ENCODE assay signal across 9 mouse cellular contexts in the genomic region with DNA sequence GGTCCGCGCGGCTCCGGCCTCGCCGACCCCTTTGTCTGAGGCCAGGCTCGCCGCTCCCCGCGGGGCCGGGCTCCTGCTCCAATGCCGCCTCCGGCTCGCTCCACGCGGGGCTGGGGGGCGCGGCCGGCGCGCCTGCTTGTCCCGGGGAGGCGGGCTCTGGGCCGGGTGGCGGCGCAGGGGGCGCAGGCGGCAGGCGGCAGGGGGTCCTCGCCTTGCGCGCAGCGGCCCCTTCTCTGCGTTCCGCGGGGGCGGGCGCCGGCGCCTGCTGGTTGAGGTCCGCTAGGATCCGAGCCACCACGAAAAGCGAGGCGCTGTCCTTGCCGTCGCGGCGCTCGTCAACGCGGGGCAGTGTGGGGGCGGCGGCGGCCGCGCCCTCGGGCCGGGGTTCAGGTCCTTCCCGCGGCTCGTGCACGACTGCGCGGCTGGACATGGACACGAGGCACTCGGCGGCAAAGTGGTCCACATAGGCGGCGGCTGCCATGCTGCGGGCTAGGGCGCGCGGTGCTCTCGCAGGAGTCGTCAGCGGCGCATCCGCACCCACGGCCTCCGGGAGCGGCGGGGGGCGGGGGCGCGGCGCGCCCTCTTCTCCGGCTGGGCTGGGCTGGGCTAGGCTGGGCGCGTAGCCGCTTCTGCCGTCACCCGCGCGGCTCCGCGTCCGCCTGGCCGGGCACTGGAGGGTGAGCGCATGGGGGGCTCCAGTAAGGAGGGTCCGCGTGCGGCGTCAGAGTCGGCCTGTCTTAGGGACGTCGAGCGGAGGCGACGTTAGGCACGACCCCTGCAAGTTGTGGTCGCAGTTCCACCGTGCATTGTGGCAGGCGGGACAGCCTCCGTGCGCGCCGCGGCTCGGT. TPM values are rescaled to one million over a fixed set of nuclear protein-coding genes. Genes with fewer than 3 reads are reported as not detected.
DNase-seq lines count a peak whose midpoint lies in the region; ATAC-seq and TF ChIP-seq lines count a peak whose summit lies in the region.
"Had no signal": no experiment of that assay in that cellular context is flagged by ENCODE, and none has a peak within 500 bp of the region (broad histone marks: within the 10 kb centered on the region; RNA-seq: fewer than 3 reads in every experiment).

No protein-coding gene starts in this region.

- TF ChIP-seq CTCF in layer of hippocampus, adult 2 months (conservative IDR thresholded peaks at IDR 0.05) = no peak
- TF ChIP-seq CTCF in bone marrow, adult 2 months (IDR thresholded peaks at IDR 0.05; ENCODE audit: control insufficient read depth, insufficient read depth, low read length) = no peak

- TF ChIP-seq POLR2A in bone marrow, adult 2 months (IDR thresholded peaks at IDR 0.05; ENCODE audit: borderline replicate concordance, control insufficient read depth, low read depth, low read length) = peak; percentile 76; the same call in 1 of the 2 replicates

- H3K4me1 ChIP-seq in bone marrow, adult 2 months (ENCODE audit: control insufficient read depth, insufficient read depth, low read length) = peaks cover 10% of the 10 kb centered on the region
- peaks cover 32% of the 10 kb centered on the region for H3K4me1 ChIP-seq in embryonic facial prominence, embryonic 15.5 days
- peaks cover 11% of the 10 kb centered on the region for H3K4me1 ChIP-seq in intestine, embryonic 15.5 days (replicated peaks)

- H3K36me3 ChIP-seq in embryonic facial prominence, embryonic 15.5 days = no peaks in the 10 kb centered on the region
- no peaks in the 10 kb centered on the region for H3K36me3 ChIP-seq in intestine, embryonic 15.5 days

- H3K9ac ChIP-seq in embryonic facial prominence, embryonic 15.5 days = peak overlapping the region; percentile 90
- peak overlapping the region; percentile 94 for H3K9ac ChIP-seq in intestine, embryonic 15.5 days

- no peaks in the 10 kb centered on the region for H3K9me3 ChIP-seq in embryonic facial prominence, embryonic 15.5 days (replicated peaks)
- no peaks in the 10 kb centered on the region for H3K9me3 ChIP-seq in intestine, embryonic 15.5 days

- ATAC-seq in embryonic facial prominence, embryonic 15.5 days (ENCODE audit: insufficient number of reproducible peaks, low FRiP score, low TSS enrichment, low read depth) = peak; percentile 66
- peak; percentile 64 for ATAC-seq in intestine, embryonic 15.5 days
- 0 out of 2 replicates have a peak, but pooled peaks have one; percentile 0 for ATAC-seq in megakaryocyte-erythroid progenitor cell, adult 5-6 weeks (replicated peaks; ENCODE audit: low FRiP score, low TSS enrichment, poor library complexity, severe bottlenecking)

- peak; percentile 44 to 58 for DNase-seq in layer of hippocampus, adult 2 months (ENCODE audit: low spot score in 2 of 2)
- no peak for DNase-seq in layer of hippocampus, adult 9-10 months (ENCODE audit: low spot score)
- peak; percentile 84 for DNase-seq in testis, postnatal 10 days (ENCODE audit: low spot score)
- DNase-seq in adrenal gland, adult 2 months = no peak

- peak overlapping the region; percentile 91 for H3K4me2 ChIP-seq in embryonic facial prominence, embryonic 15.5 days (replicated peaks)
- H3K4me2 ChIP-seq in intestine, embryonic 15.5 days (replicated peaks) = peak overlapping the region; percentile 92

- peak overlapping the region; percentile 100 for H3K27ac ChIP-seq in layer of hippocampus, adult 2 months
- H3K27ac ChIP-seq in bone marrow, adult 2 months (ENCODE audit: control insufficient read depth, insufficient read depth, low read depth, low read length, poor library complexity) = peak overlapping the region; percentile 98
- H3K27ac ChIP-seq in embryonic facial prominence, embryonic 15.5 days (replicated peaks) = peak overlapping the region; percentile 99
- H3K27ac ChIP-seq in intestine, embryonic 15.5 days = peak overlapping the region; percentile 97

- H3K27me3 ChIP-seq in embryonic facial prominence, embryonic 15.5 days = no peaks in the 10 kb centered on the region
- no peaks in the 10 kb centered on the region for H3K27me3 ChIP-seq in intestine, embryonic 15.5 days (replicated peaks)

- under 1% methylated on average over 120 of the region's 121 CpGs for WGBS in bone marrow, adult 2 months
- WGBS in embryonic facial prominence, embryonic 15.5 days = under 1% methylated on average over 119 of the region's 121 CpGs
- under 1% methylated on average over 116 of the region's 121 CpGs for WGBS in intestine, embryonic 15.5 days

- peak overlapping the region; percentile 94 for H3K4me3 ChIP-seq in layer of hippocampus, adult 2 months
- peak overlapping the region; percentile 93 for H3K4me3 ChIP-seq in bone marrow, adult 2 months (replicated peaks; ENCODE audit: control insufficient read depth, low read depth, low read length)
- peak overlapping the region; percentile 83 for H3K4me3 ChIP-seq in embryonic facial prominence, embryonic 15.5 days (replicated peaks)
- peak overlapping the region; percentile 91 for H3K4me3 ChIP-seq in intestine, embryonic 15.5 days (replicated peaks)

RNA-seq across cellular contexts. Expression of a gene that starts 0.4 kb away (rescaled TPM):
- total RNA-seq in layer of hippocampus, adult 2 months (2021) = 100 to 1,000 TPM; 200 to 216 TPM
- 38.0 and 58.7 TPM in 2 replicates for polyA plus RNA-seq in bone marrow, adult 2 months (2011; ENCODE audit: insufficient read depth, insufficient read length, low replicate concordance, missing spikeins)
- polyA plus RNA-seq in embryonic facial prominence, embryonic 15.5 days (2015; fragmentation: Nextera tagmentation; extraction: Ambion mirVana) = 39.2 and 39.9 TPM in 2 replicates
- polyA plus RNA-seq in intestine, embryonic 15.5 days (2015; fragmentation: Nextera tagmentation; extraction: Ambion mirVana) = 25.9 and 26.7 TPM in 2 replicates
- total RNA-seq in megakaryocyte-erythroid progenitor cell, adult 5-6 weeks (2014; fragmentation: Nextera tagmentation) = 36.6 and 56.3 TPM in 2 replicates
- 14.7 and 17.3 TPM in 2 replicates for total RNA-seq in megakaryocyte-erythroid progenitor cell, adult 5-6 weeks (2017)
- 10 to 100 TPM; 67.0 to 77.8 TPM for total RNA-seq in adrenal gland, adult 2 months (2021)
- 69.2 and 87.7 TPM in 2 replicates for polyA plus RNA-seq in adrenal gland, adult 2 months (2012; rRNA removed)

RNA-seq across cellular contexts. Expression of a gene that starts 21.6 kb away (rescaled TPM):
- not detected for total RNA-seq in layer of hippocampus, adult 2 months (2021)
- not detected in 2 replicates for polyA plus RNA-seq in bone marrow, adult 2 months (2011; ENCODE audit: insufficient read depth, insufficient read length, low replicate concordance, missing spikeins)
- 0.16 and 0.22 TPM in 2 replicates for polyA plus RNA-seq in embryonic facial prominence, embryonic 15.5 days (2015; fragmentation: Nextera tagmentation; extraction: Ambion mirVana)
- not detected in 2 replicates for polyA plus RNA-seq in intestine, embryonic 15.5 days (2015; fragmentation: Nextera tagmentation; extraction: Ambion mirVana)
- not detected in 2 replicates for total RNA-seq in megakaryocyte-erythroid progenitor cell, adult 5-6 weeks (2014; fragmentation: Nextera tagmentation)
- total RNA-seq in megakaryocyte-erythroid progenitor cell, adult 5-6 weeks (2017) = 0.15 TPM in 1 of 2 replicates, not detected in the other
- not detected for total RNA-seq in adrenal gland, adult 2 months (2021)
- polyA plus RNA-seq in adrenal gland, adult 2 months (2012; rRNA removed) = not detected in 2 replicates
- total RNA-seq: common myeloid progenitor, adult 5-6 weeks had no signal

Comparison
In these comparisons a context has a peak if more than half of its experiments do, and no peak if none do; other contexts are left out.
1. DNase-seq: peak in layer of hippocampus, adult 2 months (2 of 2) and testis, postnatal 10 days (single experiment); none in layer of hippocampus, adult 9-10 months (single experiment) and adrenal gland, adult 2 months (single experiment).
2. ATAC-seq: peak in every context shown above with its lines; median percentile 66 in embryonic facial prominence, embryonic 15.5 days; 64 in intestine, embryonic 15.5 days; 0 in megakaryocyte-erythroid progenitor cell, adult 5-6 weeks.
3. Peak in every context shown above with its lines, with median percentiles within 50 percentile points of each other: H3K27ac ChIP-seq and H3K4me3 ChIP-seq.